Mouse (Mus musculus) kidney, adult 2 months (tissue): ENCODE results near the gene Wnk4.

ENCODE experiments used
- CTCF ChIP-seq: fragments of 200-500 bp; conservative IDR thresholded peaks from 2 replicates; pipeline ENCODE4 v1.5.1; 2011; ENCODE audit warnings: low read depth, mild to moderate bottlenecking, control low read depth, low read length, moderate library complexity, mixed read lengths; ENCODE audit not compliant: insufficient read depth, insufficient read length
- POLR2A ChIP-seq: fragments of 200-500 bp; IDR thresholded peaks from one replicate; pipeline ENCODE4 v1.6.1; 2011; ENCODE audit warnings: low read depth, low read length, control low read depth

DNA sequence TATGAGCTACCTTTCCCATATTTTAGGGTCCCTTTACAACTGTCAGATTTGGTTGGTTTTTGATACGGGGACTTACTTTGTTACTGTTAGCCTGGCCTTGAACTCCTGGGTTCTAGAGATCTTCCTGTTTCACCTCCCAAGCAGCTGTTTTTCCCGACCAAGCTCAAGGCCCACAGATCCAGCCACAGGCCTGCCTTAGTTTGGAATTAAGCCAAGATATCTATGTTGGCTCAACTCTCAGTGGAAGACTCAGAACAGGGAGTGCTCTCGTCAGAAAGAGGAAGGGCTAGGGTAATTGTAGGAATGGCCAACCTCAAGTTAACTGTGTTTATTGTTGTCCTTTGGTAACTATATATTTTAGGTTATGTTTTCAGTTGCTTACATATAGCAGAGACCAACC, 51.8 kb downstream of the Wnk4 start:
- TF ChIP-seq CTCF = no peak
- TF ChIP-seq POLR2A = no peak
